Mouse (Mus musculus) midbrain, embryonic 14.5 days (tissue): Measurements from ENCODE around the gene Pabpc1l. TPM values are rescaled to one million over a fixed set of nuclear protein-coding genes. Genes with fewer than 3 reads are reported as not detected.
A peak's percentile ranks its signal among the peaks of the same experiment; 100 is the strongest.

ENCODE experiments used
- ATAC-seq: fragments of 200-750 bp; cut with Nextera tagmentation; 2 replicates; pipeline ENCODE4 v1.8.0; 2017; ENCODE audit warnings: moderate number of reproducible peaks, moderate library complexity; ENCODE audit not compliant: low FRiP score, low TSS enrichment
- DNase-seq: peaks from one replicate; pipeline ENCODE4 v3.0.0-alpha.2; 2015
- H3K27ac ChIP-seq: fragments of 300-500 bp; sonication (generic); replicated peaks from 2 replicates; pipeline ENCODE4 v1.5.1; 2014; ENCODE audit warnings: mild to moderate bottlenecking, low read depth, low read length, moderate library complexity
- H3K27me3 ChIP-seq: fragments of 300-500 bp; sonication (generic); 2 replicates; pipeline ENCODE4 v1.6.1; 2014; ENCODE audit warnings: low read length, control low read depth, mixed read lengths; ENCODE audit not compliant: control insufficient read depth, insufficient read depth
- H3K36me3 ChIP-seq: fragments of 300-500 bp; sonication (generic); 2 replicates; pipeline ENCODE4 v1.6.1; 2014; ENCODE audit warnings: low read length, control low read depth; ENCODE audit not compliant: control insufficient read depth, insufficient read depth
- H3K4me1 ChIP-seq: fragments of 300-500 bp; sonication (generic); 2 replicates; pipeline ENCODE4 v1.6.1; 2014; ENCODE audit warnings: mild to moderate bottlenecking, antibody characterized with exemption, low read length, control low read depth; ENCODE audit not compliant: control insufficient read depth, insufficient read depth
- H3K4me2 ChIP-seq: fragments of 300-500 bp; sonication (generic); 2 replicates; pipeline ENCODE4 v1.6.1; 2014; ENCODE audit warnings: mild to moderate bottlenecking, low read length, moderate library complexity
- H3K4me3 ChIP-seq: fragments of 300-500 bp; sonication (generic); replicated peaks from 2 replicates; pipeline ENCODE4 v1.5.1; 2014; ENCODE audit warnings: low read depth, low read length
- H3K9ac ChIP-seq: fragments of 300-500 bp; sonication (generic); replicated peaks from 2 replicates; pipeline ENCODE4 v1.6.1; 2014; ENCODE audit warnings: mild to moderate bottlenecking, low read length, moderate library complexity
- H3K9me3 ChIP-seq: fragments of 300-500 bp; sonication (generic); 2 replicates; pipeline ENCODE4 v1.6.1; 2016; ENCODE audit warnings: low read length, control low read depth, mixed read lengths; ENCODE audit not compliant: control insufficient read depth
- WGBS: fragments of 180-500 bp; shearing (Covaris S2); extraction: QIAGEN DNeasy Blood & Tissue Kit; methylation state at CpG from one replicate; pipeline ENCODE4 v1.1.7; 2014; 5-methylcytosine and 5-hydroxymethylcytosine counted together
- polyA plus RNA-seq: library from polyadenylated mRNA; unstranded; fragments of >200 nt; fragmentation: Nextera tagmentation; extraction: Ambion mirVana; gene quantifications from 2 replicates; pipeline ENCODE4 v1.2.1, GENCODE M21; 2014

The Pabpc1l gene
- polyA plus RNA-seq, 1 experiment from 2014 or later: 0.92 TPM

DNA sequence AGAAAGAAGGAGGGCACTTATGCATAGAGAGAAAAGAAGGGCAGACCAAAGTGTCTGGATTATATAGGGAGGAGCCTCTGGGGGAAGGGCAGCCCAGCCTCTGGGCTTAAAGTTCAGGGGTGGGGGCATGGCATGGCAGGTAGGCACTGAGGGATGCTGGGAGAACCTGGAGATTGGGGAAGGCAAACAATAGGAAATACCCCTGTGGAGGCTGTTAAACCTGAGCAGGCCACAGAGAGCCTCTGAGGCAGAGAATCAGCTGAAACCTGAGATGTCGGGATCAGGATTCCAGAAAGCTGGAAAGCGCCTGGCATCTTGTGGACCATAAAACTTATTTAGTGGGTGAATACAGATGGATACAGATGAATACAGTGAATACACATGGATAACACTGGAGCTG, 46.9 kb downstream of the Pabpc1l start:
- 84% methylated on average over 2 of the region's 2 CpGs for whole genome bisulfite sequencing
- Histone ChIP-seq H3K9me3 (no peaks in the 10 kb centered on the region), H3K4me1 (peaks cover 13% of the 10 kb centered on the region)

DNA sequence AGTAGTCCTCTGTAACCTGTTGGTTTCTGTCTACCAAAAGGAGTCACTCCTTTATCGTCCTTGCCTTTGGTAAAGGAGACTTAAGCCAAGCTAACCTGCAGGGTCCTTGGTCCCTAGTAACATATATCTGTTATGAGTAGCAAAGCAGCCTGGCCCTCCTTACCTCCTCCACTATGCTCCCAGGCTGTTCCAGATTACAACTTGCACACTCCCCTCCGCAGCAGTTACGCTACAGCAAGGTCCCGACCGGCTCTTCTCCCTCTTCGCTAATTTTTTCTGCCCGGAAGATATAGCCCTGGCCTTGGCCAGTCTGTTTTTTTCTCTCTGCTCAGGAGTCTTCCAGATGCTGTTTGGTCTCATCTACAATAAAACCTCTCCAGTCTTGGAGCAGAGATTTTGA, 47.9 kb downstream of the Pabpc1l start:
- no peak for ATAC-seq
- 83% methylated on average over 7 of the region's 7 CpGs for WGBS

More for the DNA sequence above, 46.9 kb downstream of the Pabpc1l start:
- no peak overlapping the region for H3K9ac ChIP-seq
- peaks cover 7% of the 10 kb centered on the region for H3K36me3 ChIP-seq
- H3K27me3 ChIP-seq: no peaks in the 10 kb centered on the region
- H3K4me2 ChIP-seq: no peak overlapping the region
- H3K27ac ChIP-seq: no peak overlapping the region
- no peak overlapping the region for H3K4me3 ChIP-seq
- DNase-seq (no peak), ATAC-seq (no peak)

DNA sequence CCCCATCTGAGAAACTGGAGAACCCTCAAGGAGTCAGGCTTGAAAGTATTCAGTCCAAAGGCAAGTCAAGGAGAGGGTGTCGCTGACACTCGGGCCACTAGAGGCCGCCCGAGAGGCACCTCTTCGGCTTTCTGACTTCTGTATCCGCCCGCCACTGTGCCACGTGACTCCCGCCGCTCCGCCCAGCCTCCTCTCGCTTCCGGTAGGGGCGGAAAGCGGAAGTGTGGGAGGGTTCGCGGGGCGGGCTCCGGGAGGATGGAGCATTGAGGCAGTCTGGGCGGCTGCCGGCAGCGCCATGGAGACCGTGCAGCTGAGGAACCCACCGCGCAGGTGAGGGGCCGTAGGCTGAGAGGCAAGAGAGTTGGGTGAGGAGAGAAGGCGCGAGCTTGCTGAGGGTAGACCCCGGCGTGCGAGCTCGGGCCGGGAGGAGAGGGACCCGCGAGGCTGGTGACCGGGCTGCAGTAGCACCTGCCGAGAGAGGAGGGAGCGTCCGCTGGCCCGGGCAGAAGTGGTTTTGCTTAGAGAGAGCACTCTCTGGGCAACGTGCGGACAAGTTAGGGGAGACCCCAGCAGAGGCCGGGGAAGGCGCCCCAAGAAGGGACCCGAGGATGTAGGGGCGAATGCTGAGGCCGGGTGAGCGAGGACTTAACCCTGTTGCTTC, 48.8 kb downstream of the Pabpc1l start:
- Histone ChIP-seq H3K9me3 (no peaks in the 10 kb centered on the region), H3K27ac (peak overlapping the region; percentile 66), H3K9ac (peak overlapping the region; percentile 82), H3K36me3 (0 out of 2 replicates have a peak, but pooled peaks cover 5% of the 10 kb centered on the region), H3K4me2 (peak overlapping the region; percentile 81), H3K27me3 (no peaks in the 10 kb centered on the region), H3K4me3 (peak overlapping the region; percentile 86), H3K4me1 (peaks cover 13% of the 10 kb centered on the region)
- under 1% methylated on average over 48 of the region's 48 CpGs for WGBS
- DNase-seq (peak; percentile 98), ATAC-seq (peak; percentile 89)

More for the DNA sequence above, 47.9 kb downstream of the Pabpc1l start:
- H3K9ac ChIP-seq: no peak overlapping the region
- H3K36me3 ChIP-seq: peaks cover 6% of the 10 kb centered on the region; the same call in 1 of the 2 replicates
- no peaks in the 10 kb centered on the region for H3K9me3 ChIP-seq
- H3K4me3 ChIP-seq: no peak overlapping the region
- H3K27me3 ChIP-seq: no peaks in the 10 kb centered on the region
- H3K4me2 ChIP-seq: no peak overlapping the region
- H3K27ac ChIP-seq: no peak overlapping the region
- no peak for DNase-seq
- H3K4me1 ChIP-seq: peaks cover 13% of the 10 kb centered on the region

DNA sequence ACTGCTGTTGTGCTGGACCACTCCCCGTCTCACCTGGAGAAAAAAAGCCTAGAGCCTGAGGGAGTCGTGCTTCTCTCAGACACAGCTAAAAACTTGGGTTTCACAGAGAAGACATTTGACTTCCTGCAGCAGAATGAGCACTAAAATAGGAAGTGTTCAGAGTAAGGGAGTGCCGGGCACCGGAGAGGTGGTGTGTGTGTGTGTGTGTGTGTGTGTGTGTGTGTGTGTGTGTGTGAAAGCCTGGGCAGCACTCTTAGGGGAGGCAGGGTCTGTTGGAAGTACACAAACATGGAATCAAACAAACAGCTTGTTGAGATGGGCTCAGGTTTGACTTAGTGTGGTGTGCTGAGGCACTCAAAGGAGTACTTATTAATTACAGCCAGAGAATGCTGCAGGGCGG, 49.8 kb downstream of the Pabpc1l start:
- Histone ChIP-seq H3K9ac (peak overlapping the region; percentile 82; the same call in 1 of the 2 replicates), H3K9me3 (no peaks in the 10 kb centered on the region), H3K27ac (no peak overlapping the region), H3K4me2 (peak overlapping the region; percentile 81), H3K4me1 (peaks cover 9% of the 10 kb centered on the region; the same call in 1 of the 2 replicates), H3K27me3 (no peaks in the 10 kb centered on the region), H3K36me3 (peaks cover 12% of the 10 kb centered on the region), H3K4me3 (peak overlapping the region; percentile 86; the same call in 1 of the 2 replicates)
- no peak for ATAC-seq
- DNase-seq: no peak
- 72% methylated on average over 5 of the region's 5 CpGs for WGBS

DNA sequence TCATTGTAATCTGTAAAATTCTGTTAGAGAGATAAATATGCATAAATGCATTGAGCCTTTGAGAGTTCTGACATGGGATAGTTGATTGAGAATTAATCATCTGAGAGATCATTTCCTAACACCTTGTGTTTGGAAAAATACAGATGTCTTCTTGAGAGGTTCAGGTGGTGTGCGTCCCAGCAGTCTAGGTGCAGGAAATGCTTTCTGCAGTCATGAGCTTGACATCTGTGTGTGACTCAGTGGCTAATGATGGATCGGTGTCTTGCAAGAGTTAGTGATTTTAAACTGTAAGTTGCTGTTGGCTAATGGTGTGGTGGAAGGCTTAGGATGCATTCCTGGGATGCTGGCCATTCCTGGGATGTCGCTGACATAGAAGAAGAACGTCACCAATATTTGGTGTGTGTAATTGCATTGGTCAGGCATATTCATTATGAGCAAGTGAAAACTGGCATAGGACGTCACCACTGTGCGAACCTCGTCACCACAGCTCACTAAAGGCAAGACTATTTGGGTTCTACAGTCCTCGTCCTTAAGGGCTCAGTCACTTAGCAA, 51.7 kb downstream of the Pabpc1l start:
- H3K4me2 ChIP-seq: no peak overlapping the region
- DNase-seq (no peak), ATAC-seq (no peak)
- no peaks in the 10 kb centered on the region for H3K9me3 ChIP-seq
- H3K27me3 ChIP-seq: no peaks in the 10 kb centered on the region
- no peak overlapping the region for H3K9ac ChIP-seq
- no peak overlapping the region for H3K4me3 ChIP-seq
- peaks cover 9% of the 10 kb centered on the region; the same call in 1 of the 2 replicates for H3K4me1 ChIP-seq
- peaks cover 31% of the 10 kb centered on the region for H3K36me3 ChIP-seq
- WGBS: 93% methylated on average over 8 of the region's 8 CpGs
- H3K27ac ChIP-seq: no peak overlapping the region

DNA sequence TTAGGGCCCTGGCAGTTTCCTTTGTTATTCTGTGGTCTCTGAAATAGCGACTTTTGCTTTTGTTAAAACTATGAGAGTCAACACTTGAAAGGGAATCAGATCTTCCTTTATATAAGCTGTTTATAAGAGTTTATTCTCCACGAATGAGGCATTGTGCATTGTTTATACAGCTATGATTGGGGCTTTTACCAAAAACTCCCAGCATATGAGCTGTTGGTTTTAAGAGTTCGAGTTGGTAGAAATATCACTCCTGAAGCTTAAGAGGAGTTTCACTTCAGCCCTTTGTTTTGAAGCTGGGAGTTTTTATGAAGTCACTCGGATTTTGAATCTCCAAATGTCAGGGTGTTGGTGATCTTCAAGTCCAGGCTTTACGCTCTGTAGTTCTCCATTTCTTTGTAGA, 52.6 kb downstream of the Pabpc1l start:
- H3K9ac ChIP-seq: no peak overlapping the region
- no peak for ATAC-seq
- peaks cover 9% of the 10 kb centered on the region; the same call in 1 of the 2 replicates for H3K4me1 ChIP-seq
- WGBS: 93% methylated on average over 5 of the region's 5 CpGs
- no peaks in the 10 kb centered on the region for H3K9me3 ChIP-seq
- no peak overlapping the region for H3K27ac ChIP-seq
- no peak overlapping the region for H3K4me3 ChIP-seq
- no peak for DNase-seq
- peaks cover 38% of the 10 kb centered on the region for H3K36me3 ChIP-seq
- H3K27me3 ChIP-seq: no peaks in the 10 kb centered on the region
- no peak overlapping the region for H3K4me2 ChIP-seq

DNA sequence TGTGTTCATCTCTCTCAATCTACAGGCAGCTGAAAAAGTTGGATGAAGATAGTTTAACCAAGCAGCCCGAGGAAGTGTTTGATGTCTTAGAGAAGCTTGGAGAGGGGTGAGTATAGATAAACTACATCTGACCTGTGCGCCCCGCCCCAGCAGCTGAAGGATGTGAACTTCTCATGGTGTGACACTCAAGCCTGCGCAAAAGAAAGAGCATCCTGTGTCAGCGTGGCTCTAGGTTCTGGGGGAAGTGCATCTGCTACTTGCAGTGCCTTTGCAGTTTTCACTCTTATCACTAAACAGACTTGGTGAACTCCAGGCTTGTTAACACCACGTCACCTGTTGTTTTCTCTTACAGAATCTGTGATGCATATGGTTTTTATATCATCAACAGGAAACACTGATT, 54.2 kb downstream of the Pabpc1l start:
- H3K27ac ChIP-seq: no peak overlapping the region
- no peak overlapping the region for H3K4me3 ChIP-seq
- H3K9me3 ChIP-seq: no peaks in the 10 kb centered on the region
- no peaks in the 10 kb centered on the region for H3K27me3 ChIP-seq
- ATAC-seq (no peak), DNase-seq (no peak)
- 97% methylated on average over 6 of the region's 6 CpGs for WGBS
- no peak overlapping the region for H3K9ac ChIP-seq
- H3K4me2 ChIP-seq: no peak overlapping the region
- peaks cover 9% of the 10 kb centered on the region; the same call in 1 of the 2 replicates for H3K4me1 ChIP-seq
- peaks cover 55% of the 10 kb centered on the region for H3K36me3 ChIP-seq

DNA sequence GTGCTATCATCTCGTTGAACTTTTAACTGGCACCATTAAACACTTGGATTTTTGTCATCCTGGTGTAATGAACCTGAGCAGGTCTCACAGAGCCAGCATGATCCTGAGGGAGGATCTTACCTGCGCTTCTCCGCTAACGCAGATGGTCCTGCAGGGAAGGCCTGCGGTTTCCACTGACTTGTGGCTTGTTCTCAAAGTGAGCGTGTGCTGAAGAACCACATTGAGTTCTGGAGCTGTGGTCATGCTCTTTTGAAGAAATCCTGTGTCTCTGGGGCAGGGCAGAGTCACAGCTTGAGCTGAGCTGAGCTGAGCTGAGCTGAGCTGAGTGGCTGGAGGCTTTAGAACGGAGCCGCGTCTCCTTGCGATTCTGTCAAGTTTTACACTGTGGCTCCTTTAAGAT, 56.3 kb downstream of the Pabpc1l start:
- ATAC-seq: no peak
- peaks cover 75% of the 10 kb centered on the region for H3K36me3 ChIP-seq
- H3K4me3 ChIP-seq: no peak overlapping the region
- no peaks in the 10 kb centered on the region for H3K9me3 ChIP-seq
- no peak overlapping the region for H3K4me2 ChIP-seq
- WGBS: 97% methylated on average over 10 of the region's 10 CpGs
- DNase-seq: no peak
- H3K27ac ChIP-seq: no peak overlapping the region
- H3K9ac ChIP-seq: no peak overlapping the region
- H3K27me3 ChIP-seq: no peaks in the 10 kb centered on the region
- no peaks in the 10 kb centered on the region for H3K4me1 ChIP-seq

DNA sequence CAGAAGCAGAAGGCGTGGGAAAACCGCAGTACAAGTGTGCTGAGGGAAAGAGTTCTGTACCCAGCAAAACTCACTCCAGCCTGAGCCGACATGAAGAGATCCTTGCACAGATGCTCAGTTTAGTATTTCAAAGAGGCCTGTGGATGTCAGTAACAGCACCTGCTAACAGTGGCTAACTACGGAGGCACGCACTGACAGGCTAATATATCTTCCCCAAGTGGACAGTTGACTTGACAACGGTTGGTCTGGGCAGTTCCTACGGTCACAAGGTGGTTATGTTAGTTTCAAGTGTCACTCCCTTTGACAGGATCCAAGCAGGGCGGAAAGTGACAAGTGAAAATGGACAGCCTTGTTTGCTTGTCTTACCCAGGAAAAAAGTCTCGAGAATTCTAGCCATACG, 56.9 kb downstream of the Pabpc1l start:
- DNase-seq (no peak), ATAC-seq (no peak)
- Histone ChIP-seq H3K4me1 (no peaks in the 10 kb centered on the region), H3K27ac (no peak overlapping the region), H3K36me3 (peaks cover 79% of the 10 kb centered on the region), H3K4me3 (no peak overlapping the region), H3K27me3 (no peaks in the 10 kb centered on the region), H3K9ac (no peak overlapping the region), H3K9me3 (no peaks in the 10 kb centered on the region), H3K4me2 (no peak overlapping the region)
- 96% methylated on average over 10 of the region's 10 CpGs for WGBS
